Mouse (Mus musculus) hindbrain, embryonic 14.5 days (tissue): ENCODE measurements at regions not wholly inside any gene's neighbourhood (a gene's known extent, or its start where the extent isn't known, plus 50 kb on each side); places are given as distances from the start of the nearest gene placed in this dataset.
A peak's percentile ranks its signal among the peaks of the same experiment; 100 is the strongest.

Experiments used
- ATAC-seq: fragments of 200-750 bp; cut with Nextera tagmentation; 2 replicates; pipeline ENCODE4 v1.8.0; 2017; ENCODE audit warnings: moderate number of reproducible peaks, mild to moderate bottlenecking, moderate TSS enrichment, moderate library complexity; ENCODE audit not compliant: low FRiP score
- DNase-seq: peaks from one replicate; pipeline ENCODE4 v3.0.0-alpha.2; 2015; ENCODE audit warnings: low spot score
- H3K27ac ChIP-seq: fragments of 300-500 bp; sonication (generic); 2 replicates; pipeline ENCODE4 v1.5.1; 2014; ENCODE audit warnings: mild to moderate bottlenecking, moderate library complexity
- H3K27me3 ChIP-seq: fragments of 300-500 bp; sonication (generic); 2 replicates; pipeline ENCODE4 v1.6.1; 2014; ENCODE audit warnings: mild to moderate bottlenecking, low read length, mixed read lengths; ENCODE audit not compliant: control insufficient read depth, insufficient read depth
- H3K36me3 ChIP-seq: fragments of 300-500 bp; sonication (generic); replicated peaks from 2 replicates; pipeline ENCODE4 v1.6.1; 2014; ENCODE audit not compliant: control insufficient read depth, insufficient read depth
- H3K4me1 ChIP-seq: fragments of 300-500 bp; sonication (generic); replicated peaks from 2 replicates; pipeline ENCODE4 v1.6.1; 2014; ENCODE audit warnings: antibody characterized with exemption, low read length, mixed read lengths; ENCODE audit not compliant: control insufficient read depth, insufficient read depth
- H3K4me2 ChIP-seq: fragments of 300-500 bp; sonication (generic); replicated peaks from 2 replicates; pipeline ENCODE4 v1.6.1; 2014; ENCODE audit warnings: mild to moderate bottlenecking, moderate library complexity
- H3K4me3 ChIP-seq: fragments of 300-500 bp; sonication (generic); replicated peaks from 2 replicates; pipeline ENCODE4 v1.5.1; 2014; ENCODE audit warnings: mild to moderate bottlenecking, low read length
- H3K9ac ChIP-seq: fragments of 300-500 bp; sonication (generic); 2 replicates; pipeline ENCODE4 v1.6.1; 2014
- H3K9me3 ChIP-seq: fragments of 300-500 bp; sonication (generic); 2 replicates; pipeline ENCODE4 v1.6.1; 2016; ENCODE audit warnings: low read length; ENCODE audit not compliant: control insufficient read depth
- WGBS: fragments of 180-500 bp; shearing (Covaris S2); extraction: QIAGEN DNeasy Blood & Tissue Kit; methylation state at CpG from one replicate; pipeline ENCODE4 v1.1.7; 2014; 5-methylcytosine and 5-hydroxymethylcytosine counted together

GRCm38 (mm10) chrX:42360173-42360931 lies 129.1 kb upstream of the Tex13c2 start:
- ATAC-seq (0 out of 2 replicates have a peak, but pooled peaks have one; percentile 35), DNase-seq (peak; percentile 36)
- 0 out of 2 replicates have a peak overlapping the region, but pooled peaks have one; percentile 42 for H3K9ac ChIP-seq
- peak overlapping the region; percentile 82 for H3K27ac ChIP-seq
- H3K4me3 ChIP-seq, result peak overlapping the region; percentile 17
- no peaks in the 10 kb centered on the region for H3K36me3 ChIP-seq
- H3K9me3 ChIP-seq, result no peaks in the 10 kb centered on the region
- no peaks in the 10 kb centered on the region for H3K27me3 ChIP-seq
- 24% methylated on average over 14 of the region's 15 CpGs for WGBS
- 0 out of 2 replicates have a peak, but pooled peaks cover 4% of the 10 kb centered on the region for H3K4me1 ChIP-seq
- H3K4me2 ChIP-seq, result peak overlapping the region; percentile 49

- H3K4me1 ChIP-seq, result 0 out of 2 replicates have a peak, but pooled peaks cover 4% of the 10 kb centered on the region
- no peaks in the 10 kb centered on the region for H3K9me3 ChIP-seq
- H3K27me3 ChIP-seq, result no peaks in the 10 kb centered on the region
- H3K4me2 ChIP-seq, result peak overlapping the region; percentile 49
- WGBS, result 26% methylated on average over 6 of the region's 6 CpGs
- ATAC-seq (no peak), DNase-seq (no peak)
- no peak overlapping the region for H3K4me3 ChIP-seq
- H3K27ac ChIP-seq, result peak overlapping the region; percentile 82
- H3K36me3 ChIP-seq, result no peaks in the 10 kb centered on the region
- H3K9ac ChIP-seq, result peak overlapping the region; percentile 42; the same call in 1 of the 2 replicates
Measured at GRCm38 (mm10) chrX:42360973-42361372, 128.5 kb upstream of the Tex13c2 start.

- Histone ChIP-seq H3K36me3 (no peaks in the 10 kb centered on the region), H3K27ac (peak overlapping the region; percentile 82), H3K9ac (peak overlapping the region; percentile 42), H3K4me1 (0 out of 2 replicates have a peak, but pooled peaks cover 4% of the 10 kb centered on the region), H3K4me3 (no peak overlapping the region), H3K4me2 (peak overlapping the region; percentile 49), H3K27me3 (no peaks in the 10 kb centered on the region), H3K9me3 (no peaks in the 10 kb centered on the region)
- WGBS, result 16% methylated on average over 15 of the region's 15 CpGs
- ATAC-seq (peak; percentile 90), DNase-seq (peak; percentile 41)
Measured at GRCm38 (mm10) chrX:42361400-42362028, 128.0 kb upstream of the Tex13c2 start.

- 60% methylated on average over 1 of the region's 1 CpGs for WGBS
- Histone ChIP-seq H3K4me1 (0 out of 2 replicates have a peak, but pooled peaks cover 4% of the 10 kb centered on the region), H3K9ac (no peak overlapping the region), H3K4me2 (no peak overlapping the region), H3K4me3 (no peak overlapping the region), H3K9me3 (no peaks in the 10 kb centered on the region), H3K27ac (no peak overlapping the region), H3K27me3 (no peaks in the 10 kb centered on the region), H3K36me3 (no peaks in the 10 kb centered on the region)
- DNase-seq (no peak), ATAC-seq (no peak)
Measured at GRCm38 (mm10) chrX:42364137-42364536, 125.4 kb upstream of the Tex13c2 start.

GRCm38 (mm10) chrX:42373794-42374398 lies 115.6 kb upstream of the Tex13c2 start:
- no peaks in the 10 kb centered on the region for H3K36me3 ChIP-seq
- DNase-seq (no peak), ATAC-seq (no peak)
- H3K4me1 ChIP-seq, result no peaks in the 10 kb centered on the region
- H3K27me3 ChIP-seq, result no peaks in the 10 kb centered on the region
- H3K9ac ChIP-seq, result no peak overlapping the region
- WGBS, result 75% methylated on average over 3 of the region's 3 CpGs
- no peak overlapping the region for H3K4me2 ChIP-seq
- H3K9me3 ChIP-seq, result no peaks in the 10 kb centered on the region
- H3K27ac ChIP-seq, result no peak overlapping the region
- H3K4me3 ChIP-seq, result no peak overlapping the region

- H3K4me1 ChIP-seq, result no peaks in the 10 kb centered on the region
- H3K36me3 ChIP-seq, result no peaks in the 10 kb centered on the region
- no peak overlapping the region for H3K9ac ChIP-seq
- no peaks in the 10 kb centered on the region for H3K9me3 ChIP-seq
- no peak overlapping the region for H3K4me2 ChIP-seq
- no peak for DNase-seq
- no peaks in the 10 kb centered on the region for H3K27me3 ChIP-seq
- ATAC-seq, result no peak
- H3K4me3 ChIP-seq, result no peak overlapping the region
- 81% methylated on average over 3 of the region's 3 CpGs for WGBS
- H3K27ac ChIP-seq, result no peak overlapping the region
Measured at GRCm38 (mm10) chrX:42393836-42394556, 95.5 kb upstream of the Tex13c2 start.

- no peak for ATAC-seq
- no peaks in the 10 kb centered on the region for H3K4me1 ChIP-seq
- H3K27me3 ChIP-seq, result no peaks in the 10 kb centered on the region
- no peak overlapping the region for H3K27ac ChIP-seq
- H3K36me3 ChIP-seq, result no peaks in the 10 kb centered on the region
- DNase-seq, result no peak
- no peaks in the 10 kb centered on the region for H3K9me3 ChIP-seq
- no peak overlapping the region for H3K4me3 ChIP-seq
- WGBS, result 80% methylated on average over 4 of the region's 4 CpGs
- no peak overlapping the region for H3K9ac ChIP-seq
- no peak overlapping the region for H3K4me2 ChIP-seq
Measured at GRCm38 (mm10) chrX:42396441-42396840, 93.0 kb upstream of the Tex13c2 start.

GRCm38 (mm10) chrX:42398836-42399235 lies 90.7 kb upstream of the Tex13c2 start:
- H3K9ac ChIP-seq, result no peak overlapping the region
- DNase-seq, result no peak
- WGBS, result 69% methylated on average over 1 of the region's 1 CpGs

GRCm38 (mm10) chrX:42399343-42399742 lies 90.1 kb upstream of the Tex13c2 start:
- H3K27me3 ChIP-seq, result no peaks in the 10 kb centered on the region
- no peak overlapping the region for H3K4me3 ChIP-seq
- H3K9ac ChIP-seq, result no peak overlapping the region
- no peak overlapping the region for H3K4me2 ChIP-seq
- H3K4me1 ChIP-seq, result no peaks in the 10 kb centered on the region
- H3K36me3 ChIP-seq, result no peaks in the 10 kb centered on the region
- ATAC-seq (no peak), DNase-seq (no peak)
- H3K9me3 ChIP-seq, result no peaks in the 10 kb centered on the region
- no peak overlapping the region for H3K27ac ChIP-seq

More at GRCm38 (mm10) chrX:42398836-42399235, 90.7 kb upstream of the Tex13c2 start:
- H3K9me3 ChIP-seq, result no peaks in the 10 kb centered on the region
- H3K36me3 ChIP-seq, result no peaks in the 10 kb centered on the region
- no peaks in the 10 kb centered on the region for H3K4me1 ChIP-seq
- no peak overlapping the region for H3K4me3 ChIP-seq
- no peak overlapping the region for H3K27ac ChIP-seq
- H3K27me3 ChIP-seq, result no peaks in the 10 kb centered on the region
- no peak for ATAC-seq
- no peak overlapping the region for H3K4me2 ChIP-seq
